Mouse (Mus musculus) CD4-positive, CD25-positive, alpha-beta regulatory T cell, adult 4 months (primary cell): ENCODE data around the gene Auts2. TPM values are rescaled to one million over a fixed set of nuclear protein-coding genes. Genes with fewer than 3 reads are reported as not detected.
"Not testable (repeated sequence)": the region's sequence is repeated elsewhere in the genome, so short reads cannot be mapped to it uniquely, and the experiment has no call there.

Source experiments
- ATAC-seq: one replicate; pipeline ENCODE4 v1.8.0; 2017
- polyA plus RNA-seq, 2 experiments: library from polyadenylated mRNA; unstranded; fragments of 100-300 nt; shearing (Covaris generic); gene quantifications; one replicate each; pipeline ENCODE4 v1.2.1; 2017

Auts2 gene
- under 1 TPM in 1 of 2 experiments, not detected in 1; 0.75 TPM for polyA plus RNA-seq

DNA sequence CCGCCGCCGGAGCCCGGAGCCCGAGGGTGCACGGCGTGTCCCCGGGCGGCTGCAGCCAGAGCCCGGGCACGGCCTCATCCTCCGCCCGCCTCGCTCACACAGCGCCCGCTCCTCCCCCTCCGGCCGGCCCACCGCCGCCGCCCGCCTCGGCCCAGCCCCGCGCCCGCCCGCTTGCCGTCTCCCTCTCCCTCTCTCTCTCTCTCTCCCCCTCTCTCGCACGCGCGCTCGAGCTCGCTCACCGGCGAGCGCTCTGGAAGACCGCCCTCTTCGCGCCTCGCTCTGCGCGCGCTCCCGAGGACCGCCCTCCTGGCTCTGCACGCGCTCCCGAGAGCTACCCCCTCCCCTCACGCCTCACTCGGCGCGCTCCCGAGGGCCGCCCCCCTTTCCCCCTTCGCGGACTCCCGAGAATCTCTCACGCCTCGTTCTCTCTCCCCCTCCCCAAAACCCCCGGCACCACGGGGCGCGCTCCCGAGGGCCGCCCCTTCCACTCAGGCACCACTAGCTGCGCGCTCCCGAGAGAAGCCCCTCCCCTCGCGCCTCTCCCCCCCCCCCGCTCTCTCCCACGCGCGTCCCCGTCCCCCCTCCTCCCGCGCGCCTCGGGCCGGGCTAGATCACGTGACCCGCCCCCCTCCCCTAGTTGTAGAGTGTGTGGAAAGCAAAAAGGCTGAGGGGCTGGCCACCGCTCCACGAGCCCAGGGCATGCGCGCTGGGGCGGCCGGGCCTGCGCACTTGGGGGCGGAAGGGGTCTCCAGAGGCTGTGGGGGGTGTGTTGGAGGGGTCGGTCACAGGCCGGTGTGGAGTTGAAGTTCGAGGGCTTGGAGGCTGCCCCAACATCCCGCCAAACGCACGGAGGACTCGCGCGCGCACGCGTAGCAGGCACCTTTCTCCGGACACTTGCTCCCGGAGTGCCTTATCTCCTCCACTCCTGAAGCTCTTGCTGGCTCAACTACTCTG is at the start of gene Auts2:
Gene Auts2 (minus strand): TSS at position 227 of the 954 bp plus-strand sequence.
- ATAC-seq: no peak

DNA sequence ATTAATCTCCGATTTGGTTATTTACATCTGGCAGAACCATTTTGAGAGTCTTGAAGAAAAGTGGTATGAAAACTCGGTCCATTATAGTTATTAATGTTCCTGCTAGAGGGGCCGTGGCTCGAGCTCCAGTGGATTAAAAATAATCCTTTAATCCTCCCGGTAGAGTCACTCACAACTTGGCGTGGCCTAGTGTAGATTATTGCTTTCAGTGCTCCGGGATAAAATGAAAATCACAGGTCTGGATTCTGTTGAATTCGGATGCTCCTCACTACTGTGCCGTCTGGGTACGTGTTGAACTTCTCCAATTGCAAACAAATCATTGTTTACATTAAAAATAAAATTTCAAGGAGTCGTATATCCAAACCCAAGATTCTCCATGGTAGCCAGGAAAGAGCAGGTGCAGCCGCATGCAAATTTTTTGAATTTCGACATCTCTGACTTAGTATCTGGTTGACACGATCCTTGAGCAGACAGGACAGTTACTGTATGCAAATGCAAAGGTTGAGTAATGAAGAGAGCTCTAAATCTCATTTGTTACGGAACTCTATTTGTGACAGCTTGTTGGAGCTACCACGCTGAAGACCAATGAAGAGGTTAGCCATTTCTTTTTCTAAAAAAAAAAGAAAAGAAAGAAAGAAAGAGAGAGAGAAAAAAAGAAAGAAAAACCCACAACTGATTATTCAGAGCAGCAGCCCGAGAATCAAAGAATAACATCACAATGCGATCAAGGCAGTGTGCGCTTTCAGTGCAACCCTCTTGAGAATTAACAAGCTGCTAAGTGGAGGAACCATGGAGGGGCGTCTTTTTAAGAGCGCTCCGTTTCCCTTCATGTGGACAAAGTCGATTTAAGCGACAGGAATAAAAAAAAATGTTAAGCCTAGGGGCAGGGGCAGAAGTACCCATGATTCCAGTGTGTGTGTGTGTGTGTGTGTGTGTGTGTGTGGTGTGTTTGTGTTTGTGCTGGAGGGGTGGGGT is 48.9 kb upstream of the Auts2 start:
- ATAC-seq: no peak

DNA sequence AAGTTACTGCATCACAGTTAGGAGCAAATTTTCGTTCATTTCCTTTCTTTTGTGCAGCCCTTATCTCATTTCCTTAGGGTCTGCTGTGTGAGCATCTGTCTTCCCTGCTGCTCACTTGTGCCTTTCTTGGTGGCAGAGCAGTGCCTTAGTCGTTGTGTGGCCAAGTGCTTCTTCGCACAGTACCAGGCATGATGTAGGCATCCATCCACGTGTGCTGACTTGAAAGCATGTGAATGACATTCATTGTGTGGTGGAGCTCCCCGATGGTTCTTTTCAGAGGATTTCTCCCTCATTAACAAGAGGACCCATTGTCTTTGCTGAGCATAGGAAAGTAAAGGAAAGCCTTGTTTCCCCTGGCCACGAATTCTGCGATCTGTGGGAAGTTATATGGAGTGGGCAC is 36.6 kb upstream of the Auts2 start:
- ATAC-seq: no peak

DNA sequence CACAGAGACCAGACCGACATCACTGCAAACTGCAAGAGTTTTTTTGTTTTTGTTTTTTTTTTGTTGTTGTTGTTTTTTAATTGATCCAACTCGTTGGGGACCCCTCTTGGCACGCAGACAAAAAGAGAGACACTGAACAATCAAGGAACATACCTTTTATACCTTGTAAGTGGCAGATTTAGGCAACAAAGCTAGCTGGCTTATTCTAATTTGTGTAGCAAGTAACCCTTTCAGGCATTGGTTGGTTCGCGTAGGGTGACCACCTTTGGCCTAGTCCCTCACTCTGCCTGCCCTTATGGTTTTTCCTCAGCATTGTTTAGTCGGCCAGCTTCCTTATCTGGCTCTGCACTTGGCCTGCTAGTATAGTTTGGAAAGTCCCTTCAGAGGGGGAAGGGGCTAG is 17.6 kb upstream of the Auts2 start:
- ATAC-seq: not testable (repeated sequence)

DNA sequence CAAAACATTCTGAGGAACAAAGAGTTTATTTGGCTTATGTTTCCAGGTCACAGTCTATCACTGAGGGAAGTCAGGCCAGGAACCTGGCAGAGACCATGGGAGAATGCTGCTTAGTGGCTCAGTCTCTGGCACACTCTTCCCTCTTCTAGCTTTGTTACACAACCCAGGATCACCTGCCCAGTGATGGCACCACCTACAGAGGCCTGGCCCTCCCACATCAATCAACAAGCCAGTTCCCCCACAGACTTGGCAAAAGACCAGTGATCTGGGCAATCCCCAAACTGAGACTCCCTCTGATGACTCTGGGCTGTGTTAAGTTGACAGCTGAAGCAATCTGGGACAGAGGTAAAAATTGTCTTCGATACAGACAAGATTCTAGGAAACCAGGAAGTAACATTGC is 2.6 kb upstream of the Auts2 start:
- no peak for ATAC-seq

DNA sequence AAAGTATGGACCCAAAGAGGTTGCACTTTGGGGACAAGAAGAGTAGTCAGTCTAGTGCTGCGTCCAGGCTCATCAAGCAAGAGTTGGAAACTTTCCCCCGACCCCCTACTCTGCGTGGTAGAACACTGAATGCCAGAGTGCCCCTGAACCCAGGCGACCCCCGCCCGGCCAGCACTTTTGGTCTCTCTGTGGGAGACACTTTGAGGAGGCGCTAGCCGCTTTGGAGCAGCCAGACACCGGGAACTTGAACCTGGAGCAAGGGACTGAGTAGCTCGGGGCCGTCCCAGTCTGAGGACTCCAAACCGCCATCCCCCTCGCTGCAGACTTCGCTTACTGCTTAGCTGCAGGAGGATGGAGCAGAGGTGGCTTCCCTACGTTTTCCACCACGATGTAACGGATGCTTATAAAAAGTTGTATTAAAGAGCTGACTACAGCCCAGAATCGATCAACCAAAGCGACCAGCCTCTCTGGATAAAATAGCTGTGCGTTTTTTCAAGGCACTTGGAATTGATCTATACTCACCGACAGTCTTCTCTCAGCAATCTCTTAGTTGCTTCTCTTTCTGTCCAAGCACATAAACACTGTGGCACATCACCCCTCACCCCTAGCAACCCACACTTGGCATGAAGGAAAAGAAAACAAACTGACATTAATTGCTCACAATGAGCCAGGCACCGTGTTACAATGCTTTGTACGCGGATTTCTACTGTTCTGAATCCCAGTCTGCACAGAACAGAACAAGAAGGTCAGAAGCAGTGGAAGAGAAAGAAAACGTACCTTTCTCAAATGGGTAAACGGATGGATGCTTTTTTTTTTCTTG is 1.2 kb upstream of the Auts2 start:
- no peak for ATAC-seq

DNA sequence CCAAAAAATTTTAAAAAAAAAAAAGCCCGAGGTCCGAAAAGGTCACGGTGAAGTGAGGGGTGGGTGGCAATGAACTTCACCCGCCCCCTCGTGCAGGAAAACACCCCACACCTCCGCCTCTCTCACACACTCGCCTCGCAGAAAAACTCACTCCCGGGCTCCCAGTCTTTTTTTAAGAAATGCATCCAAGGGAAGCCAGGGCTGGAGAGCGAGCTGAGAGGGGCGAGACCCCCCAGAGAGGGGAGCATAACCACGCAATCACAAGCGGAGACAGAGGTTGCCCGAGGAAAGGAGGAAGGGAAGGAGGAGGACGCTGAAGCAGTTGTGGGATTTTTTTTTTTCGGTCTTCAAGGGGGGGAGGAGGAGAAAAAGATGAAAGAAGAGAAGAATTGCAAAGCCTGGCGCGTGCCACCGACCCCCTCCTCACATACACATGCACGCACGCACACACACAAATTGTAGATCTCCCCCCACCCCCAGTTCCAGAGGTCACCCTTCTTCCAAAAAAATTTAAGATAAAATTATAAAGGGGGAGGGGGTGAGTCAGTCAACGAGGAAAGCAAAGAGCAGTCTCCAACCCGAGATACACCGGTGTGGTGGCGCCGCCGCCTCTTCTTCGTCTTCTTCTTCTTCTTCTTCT is 643 bp downstream of the Auts2 start:
- ATAC-seq: no peak

DNA sequence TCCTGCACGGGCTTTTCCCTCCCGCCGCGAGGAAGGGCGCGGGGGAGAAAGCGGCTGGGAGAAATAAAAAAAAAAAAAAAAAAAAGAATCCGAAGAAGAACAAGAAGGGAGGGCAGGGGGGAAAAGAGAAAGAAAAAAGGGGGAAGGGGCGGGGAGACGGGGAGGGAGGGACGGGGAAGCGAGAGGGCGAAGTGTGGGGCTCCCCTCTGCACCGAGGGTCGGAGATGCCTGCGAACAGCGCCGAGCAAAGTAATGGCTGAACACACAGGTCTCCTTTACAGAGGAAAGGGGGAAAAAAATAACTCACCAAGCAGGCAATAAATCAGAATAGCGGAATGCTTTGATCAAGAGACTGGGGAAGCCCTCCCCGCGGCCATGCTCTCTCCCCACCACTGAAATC is 1.2 kb downstream of the Auts2 start:
- no peak for ATAC-seq

DNA sequence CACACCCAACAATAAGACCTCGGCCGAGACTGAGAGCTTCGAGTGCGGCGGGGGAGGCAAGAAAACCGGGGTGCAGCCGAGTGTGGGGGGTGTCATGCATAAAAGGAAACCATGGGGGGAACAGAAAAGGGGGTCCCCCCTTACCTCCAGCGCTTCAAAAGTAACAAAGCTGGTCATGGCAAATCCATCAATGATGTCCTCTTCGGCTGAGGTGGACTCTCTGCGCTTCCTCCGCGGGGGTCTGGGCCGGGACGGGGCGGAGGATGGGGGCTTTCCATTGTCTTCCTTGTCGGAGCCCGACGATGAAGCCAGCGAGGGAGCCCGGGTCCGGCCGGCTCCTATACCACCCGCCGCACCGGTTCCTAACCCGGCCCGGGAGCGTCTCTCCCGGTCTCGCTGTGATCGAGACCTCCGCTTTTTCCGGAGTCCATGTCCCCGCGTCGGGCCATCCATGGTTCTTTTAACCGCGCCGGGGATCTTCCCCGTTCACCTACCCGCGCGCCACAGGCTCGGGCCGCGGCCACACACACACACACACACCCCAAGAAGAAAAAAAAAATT is 1.7 kb downstream of the Auts2 start:
- no peak for ATAC-seq

DNA sequence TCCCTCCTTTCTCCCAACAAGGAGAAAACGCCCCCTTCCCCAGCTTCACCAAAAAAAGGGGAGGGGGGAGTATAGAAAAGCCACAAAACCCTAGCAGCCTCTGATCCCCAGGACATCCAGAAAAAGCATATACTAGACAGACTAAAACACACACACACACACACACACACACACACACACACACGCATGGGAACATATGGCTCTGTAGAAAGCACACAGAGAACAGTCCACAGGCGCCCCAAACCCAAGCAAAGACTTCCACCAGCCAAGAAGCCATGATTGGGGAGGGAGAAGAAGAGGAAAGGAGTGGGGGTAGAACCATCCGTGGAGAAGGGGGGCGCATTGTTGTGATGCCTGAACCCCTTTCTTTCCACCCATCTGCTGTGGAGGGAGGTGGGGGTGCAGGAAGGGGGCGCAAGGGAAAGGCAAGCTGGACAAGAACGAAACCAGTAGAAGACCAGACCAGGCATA is 2.3 kb downstream of the Auts2 start:
- ATAC-seq: no peak

DNA sequence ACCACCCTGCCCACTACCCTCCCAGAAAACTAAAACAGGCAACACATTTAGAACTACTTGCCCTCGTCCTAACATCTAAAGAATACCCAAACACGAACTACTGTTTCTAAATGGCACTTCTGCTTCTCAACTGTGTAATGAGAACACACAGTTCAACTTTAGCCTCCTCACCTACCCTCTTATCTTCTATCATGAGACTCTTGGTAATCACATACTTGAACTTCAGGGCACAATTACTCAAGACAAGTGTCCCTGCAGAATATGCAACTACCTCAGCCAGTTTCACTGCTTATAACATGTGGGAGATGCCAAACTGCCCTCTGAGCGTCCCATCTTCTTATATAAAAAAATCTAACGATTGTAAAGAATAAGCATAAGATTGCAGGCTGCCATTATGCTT is 5.7 kb downstream of the Auts2 start:
- no peak for ATAC-seq

DNA sequence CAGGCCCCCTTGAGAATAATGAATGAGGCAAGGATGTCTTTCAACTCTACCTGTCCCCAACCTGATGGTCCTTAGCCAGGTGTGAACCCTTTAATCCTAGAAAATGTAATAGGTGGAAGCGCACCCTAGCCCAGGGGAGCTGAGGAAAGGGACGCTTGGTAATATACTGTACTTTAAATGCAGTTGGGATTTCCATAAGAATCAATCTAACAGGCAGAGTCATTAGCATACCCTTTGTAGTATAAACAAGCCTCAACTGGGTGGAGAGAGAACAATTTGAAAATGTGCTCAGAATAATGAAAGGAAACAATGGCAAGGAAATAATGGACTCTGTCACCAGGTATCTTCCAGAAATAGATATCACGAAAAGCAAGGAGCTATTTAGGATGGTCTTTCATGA is 16.7 kb downstream of the Auts2 start:
- no peak for ATAC-seq

DNA sequence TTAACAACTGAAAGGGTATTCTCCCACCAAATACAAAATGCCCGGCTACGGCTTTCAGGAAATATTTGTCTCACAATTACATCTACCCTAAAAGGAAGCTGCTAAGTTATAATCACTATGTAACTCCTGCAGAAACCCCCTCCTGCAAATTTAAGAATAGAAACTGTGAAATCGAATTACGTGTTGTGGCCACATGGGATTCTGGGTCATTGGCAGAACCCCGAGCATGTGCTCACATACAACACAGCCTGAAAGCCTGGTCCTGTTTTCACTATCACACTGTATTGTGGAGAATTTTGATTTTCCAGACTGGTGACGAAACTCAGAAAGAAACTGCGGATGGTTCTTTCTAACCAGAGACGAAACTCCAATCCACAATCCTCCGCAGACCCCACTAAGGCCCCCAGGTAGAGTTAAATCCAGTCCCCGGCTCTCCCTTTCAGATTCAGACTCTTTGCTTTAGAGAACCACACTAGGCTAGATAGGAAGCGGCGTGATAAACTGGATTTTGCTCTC is 21.7 kb downstream of the Auts2 start:
- no peak for ATAC-seq

DNA sequence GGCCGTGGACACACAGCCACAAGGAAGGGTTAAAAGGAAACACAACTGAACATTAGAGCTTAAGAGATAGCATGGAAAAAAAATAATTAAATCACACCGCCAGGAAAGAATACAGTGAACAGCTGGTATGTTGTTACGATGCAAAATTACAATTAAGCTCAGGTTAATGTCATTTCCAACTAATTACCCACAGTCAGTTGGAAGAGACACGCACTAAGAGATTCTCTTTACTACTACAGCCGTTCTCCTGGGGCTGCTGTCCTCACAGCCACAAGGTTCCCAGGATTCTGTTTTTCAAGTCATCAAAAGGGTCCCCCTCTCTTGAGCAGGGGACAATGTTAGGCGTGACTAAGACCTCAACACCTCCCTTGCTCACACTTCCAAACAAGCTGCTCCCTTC is 25.3 kb downstream of the Auts2 start:
- ATAC-seq: no peak

DNA sequence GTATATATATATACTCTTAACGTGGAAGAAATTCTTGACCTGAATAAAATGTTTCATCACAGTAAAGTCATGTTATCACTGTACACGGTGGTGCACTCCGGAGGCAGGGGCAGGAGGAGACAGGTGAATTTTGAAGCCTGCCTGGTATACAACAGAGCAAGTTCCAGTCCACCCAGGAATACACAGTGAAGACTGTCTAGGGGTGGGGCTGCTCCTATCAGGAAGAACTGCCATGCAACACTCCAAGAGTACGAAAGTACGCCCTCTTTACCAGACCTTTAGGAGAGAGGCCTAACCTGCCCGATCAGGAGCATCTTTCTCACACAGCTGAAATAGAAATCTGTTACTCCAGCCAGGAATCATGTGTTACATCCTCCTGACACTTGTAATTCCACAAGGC is 28.6 kb downstream of the Auts2 start:
- no peak for ATAC-seq

DNA sequence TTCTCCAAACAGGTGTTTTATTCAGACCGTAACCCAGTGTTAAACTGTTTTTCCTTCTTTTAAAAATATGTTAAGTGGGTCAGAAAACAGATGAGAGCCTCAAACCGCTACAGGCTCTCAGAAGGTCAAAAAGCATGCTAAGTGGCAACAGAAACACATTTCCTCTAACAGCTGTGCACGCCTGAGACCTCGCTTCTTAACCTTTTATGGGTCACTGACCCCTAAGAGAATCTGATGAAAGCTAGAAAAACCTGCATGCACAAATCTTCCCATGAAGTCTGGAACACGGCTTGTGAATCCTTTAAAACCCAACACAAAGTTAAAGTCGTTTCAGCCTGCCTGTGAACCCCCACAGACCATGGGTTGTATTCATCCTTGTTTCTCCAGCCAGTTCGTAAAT is 29.9 kb downstream of the Auts2 start:
- no peak for ATAC-seq

DNA sequence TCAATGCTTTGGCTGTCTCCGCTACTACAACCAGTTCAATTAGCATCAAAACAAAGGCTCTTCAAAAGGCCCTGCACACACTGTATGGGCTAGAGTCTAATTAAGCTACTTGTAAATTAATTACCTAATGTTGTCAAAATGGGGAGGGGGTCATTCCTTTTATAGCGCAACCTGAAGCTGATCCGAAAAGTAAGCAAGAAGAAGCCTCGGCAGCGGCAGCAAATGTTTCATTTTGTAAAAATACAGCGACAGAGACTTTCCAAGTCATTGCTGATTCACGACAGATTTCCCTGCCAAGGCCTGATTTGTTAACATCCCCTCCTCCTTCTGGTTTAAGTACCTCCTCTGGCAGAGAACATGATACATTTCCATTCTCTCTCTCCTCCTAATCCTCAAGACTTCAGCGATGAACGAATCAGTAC is 33.7 kb downstream of the Auts2 start:
- no peak for ATAC-seq

DNA sequence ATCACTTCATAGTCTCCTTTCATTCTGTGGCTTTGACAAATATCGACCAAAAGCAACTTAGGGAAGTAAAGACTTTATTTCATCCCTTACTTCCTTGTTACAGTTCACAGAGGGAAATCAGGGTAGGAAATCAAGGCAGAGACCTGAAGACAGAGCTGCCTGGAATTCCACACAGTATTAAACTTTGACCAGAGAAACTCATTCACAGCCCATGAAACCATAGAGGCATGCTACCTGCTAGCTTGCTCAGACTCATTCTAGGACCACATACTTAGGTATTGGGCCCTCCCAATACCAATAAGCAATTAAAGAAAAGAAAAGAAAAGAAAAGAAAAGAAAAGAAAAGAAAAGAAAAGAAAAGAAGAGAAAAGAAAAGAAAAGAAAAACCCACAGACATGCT is 38.3 kb downstream of the Auts2 start:
- ATAC-seq: no peak

DNA sequence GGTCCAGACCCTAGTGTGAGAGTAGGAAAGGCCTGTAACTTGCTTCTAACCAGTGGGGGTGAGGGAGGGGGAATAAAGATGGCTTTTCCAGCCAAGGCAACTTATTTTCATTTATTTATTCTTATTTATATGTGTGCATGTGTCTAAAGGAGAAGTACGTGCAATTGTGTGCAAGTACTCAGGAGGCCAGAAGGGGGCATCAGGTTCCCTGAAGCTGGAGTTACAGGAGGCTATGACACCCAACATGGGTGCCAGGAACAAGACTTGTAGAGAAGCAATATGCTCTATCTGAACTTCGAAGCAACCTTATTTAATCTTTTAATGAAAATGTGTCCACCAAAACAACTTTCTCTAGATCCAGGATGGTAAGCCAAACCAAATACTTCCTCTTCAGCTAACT is 39.7 kb downstream of the Auts2 start:
- ATAC-seq: no peak

DNA sequence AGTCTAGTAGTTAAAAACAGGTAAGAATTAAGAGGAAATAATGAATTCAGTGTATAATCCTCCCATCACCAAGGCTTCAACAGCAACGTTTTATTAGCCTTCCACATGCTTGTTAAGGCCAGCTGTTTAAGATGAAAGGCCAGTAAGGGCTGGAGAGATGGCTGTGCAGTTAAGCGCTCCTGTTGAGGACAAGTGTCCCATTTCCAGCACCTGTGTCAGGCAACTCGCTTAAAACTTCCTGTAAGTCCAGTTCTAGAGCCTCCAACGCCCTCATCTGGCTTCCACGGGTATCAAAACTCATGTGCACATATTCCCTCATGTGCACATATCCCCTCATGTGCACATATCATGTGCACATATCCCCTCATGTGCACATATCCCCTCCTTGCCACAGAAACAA is 41.1 kb downstream of the Auts2 start:
- no peak for ATAC-seq

DNA sequence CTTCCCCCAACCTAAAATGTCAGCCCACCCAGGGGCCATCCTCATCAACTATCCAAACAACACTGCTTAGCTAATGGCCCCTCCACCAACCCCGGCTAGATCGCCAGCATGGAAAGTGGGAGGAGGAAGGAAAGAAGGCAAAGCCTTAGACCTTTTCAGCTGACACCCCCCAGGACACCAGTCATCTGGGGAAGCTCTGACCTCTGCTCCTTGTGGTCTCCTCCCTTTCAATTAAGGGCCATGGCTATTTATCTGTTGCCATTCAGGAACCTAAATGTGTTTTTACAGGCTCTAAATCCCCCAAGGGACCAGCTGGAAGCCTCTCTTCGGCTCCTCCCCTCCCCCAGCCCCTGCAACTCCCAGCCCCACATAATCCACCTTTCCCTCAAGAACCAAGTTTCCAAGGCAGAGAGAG is 42.3 kb downstream of the Auts2 start:
- ATAC-seq: no peak
